Comparison of ENCODE assay signal across 19 mouse cellular contexts in the genomic region with DNA sequence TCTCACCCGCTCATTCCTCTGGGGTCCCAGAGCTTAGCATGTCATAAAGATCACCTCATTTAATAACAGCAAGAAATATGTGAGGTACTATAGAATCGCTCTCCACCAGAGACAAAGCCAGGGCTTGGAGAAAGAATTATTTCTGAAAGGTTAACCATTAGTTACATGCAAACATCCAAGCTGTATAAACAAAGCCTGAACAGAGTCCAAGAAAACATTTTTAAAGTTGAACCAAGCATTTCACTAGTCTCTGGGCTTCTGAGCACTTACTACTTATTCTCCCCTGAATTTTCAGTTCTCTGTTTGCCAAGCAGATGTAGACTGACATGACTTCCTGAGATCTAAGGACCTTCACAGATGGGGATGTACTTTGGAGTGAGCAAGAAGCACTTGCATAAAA.
"Had no signal": no experiment of that assay in that cellular context is flagged by ENCODE, and none has a peak within 500 bp of the region (broad histone marks: within the 10 kb centered on the region; RNA-seq: fewer than 3 reads in every experiment).

No protein-coding gene starts in this region.

- H3K4me1 ChIP-seq: limb, embryonic 12.5 days; limb, embryonic 15.5 days; megakaryocyte, embryonic 14.5 days; midbrain, embryonic 10.5 days; midbrain, embryonic 13.5 days; neural tube, embryonic 13.5 days had no signal

- H3K27me3 ChIP-seq: limb, embryonic 12.5 days; limb, embryonic 15.5 days; megakaryocyte, embryonic 14.5 days; midbrain, embryonic 13.5 days; neural tube, embryonic 13.5 days had no signal

- H3K4me2 ChIP-seq: limb, embryonic 12.5 days; limb, embryonic 15.5 days; midbrain, embryonic 13.5 days; neural tube, embryonic 13.5 days had no signal

- DNase-seq: kidney, adult 9 months; kidney, postnatal 25 days; left cerebral cortex, postnatal 4 days; lung, adult 2 months; retina, postnatal 1 day; thymus, adult 2 months; thymus, postnatal 14 days; thymus, postnatal 4 days had no signal

- H3K36me3 ChIP-seq: limb, embryonic 12.5 days; limb, embryonic 15.5 days; midbrain, embryonic 10.5 days; midbrain, embryonic 13.5 days; neural tube, embryonic 13.5 days had no signal

- H3K27ac ChIP-seq: limb, embryonic 12.5 days; limb, embryonic 15.5 days; midbrain, embryonic 10.5 days; midbrain, embryonic 13.5 days; neural tube, embryonic 13.5 days; stomach, postnatal 0 days had no signal

- H3K9me3 ChIP-seq: limb, embryonic 12.5 days; limb, embryonic 15.5 days; megakaryocyte, embryonic 14.5 days; midbrain, embryonic 10.5 days; midbrain, embryonic 13.5 days; neural tube, embryonic 13.5 days had no signal

- H3K9ac ChIP-seq: limb, embryonic 12.5 days; limb, embryonic 15.5 days; midbrain, embryonic 13.5 days; neural tube, embryonic 13.5 days had no signal

- H3K4me3 ChIP-seq: limb, embryonic 12.5 days; limb, embryonic 15.5 days; megakaryocyte, embryonic 14.5 days; midbrain, embryonic 10.5 days; midbrain, embryonic 13.5 days; myocyte; neural tube, embryonic 13.5 days had no signal

- ATAC-seq: intestine, postnatal 0 days; lung, postnatal 0 days; midbrain, embryonic 13.5 days; midbrain, embryonic 16.5 days had no signal
